Mouse (Mus musculus): ENCODE data around the gene Hoga1. TPM values are rescaled to one million over a fixed set of nuclear protein-coding genes. Genes with fewer than 3 reads are reported as not detected.
"Not testable (repeated sequence)": the region's sequence is repeated elsewhere in the genome, so short reads cannot be mapped to it uniquely, and the experiment has no call there.

The Hoga1 gene
- total RNA-seq, 2 experiments from 2014 or later = 3.1 to 5.0 TPM

GRCm38 (mm10) chr19:42056719-42057409 is 11.5 kb downstream of the Hoga1 start:
- intact Hi-C loops (cut with DNase I) = no loop called here
- no peak for DNase-seq (ENCODE audit: low spot score in 2 of 2)

DNA sequence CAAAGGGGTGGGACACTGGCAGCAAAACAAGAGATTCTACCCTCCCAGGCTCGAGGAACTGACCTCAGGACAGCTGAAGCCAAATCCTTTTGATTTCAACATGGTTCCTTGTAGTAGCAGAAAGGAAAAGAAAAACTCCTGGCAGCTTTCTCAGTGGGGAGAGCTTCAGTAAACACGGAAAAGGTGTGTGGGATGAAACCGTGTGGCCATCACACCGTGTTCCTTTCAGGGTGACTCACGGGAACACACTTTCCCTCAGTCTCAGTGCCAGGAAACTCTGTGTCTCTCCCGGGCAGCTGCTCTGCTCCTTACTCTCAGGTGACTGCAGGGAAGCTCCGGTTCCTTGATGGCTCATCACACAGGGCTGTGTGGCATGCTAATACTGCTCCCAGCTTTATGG is 13.0 kb downstream of the Hoga1 start:
- peak in 1 of 2 experiments; percentile 18 for DNase-seq (ENCODE audit: low spot score in 2 of 2)
- intact Hi-C loops (cut with DNase I) = no loop called here

- DNase-seq (ENCODE audit: low spot score in 2 of 2) = no peak
- intact Hi-C loops (cut with DNase I) = no loop called here
Observed at GRCm38 (mm10) chr19:42061443-42061842, 16.0 kb downstream of the Hoga1 start.

DNA sequence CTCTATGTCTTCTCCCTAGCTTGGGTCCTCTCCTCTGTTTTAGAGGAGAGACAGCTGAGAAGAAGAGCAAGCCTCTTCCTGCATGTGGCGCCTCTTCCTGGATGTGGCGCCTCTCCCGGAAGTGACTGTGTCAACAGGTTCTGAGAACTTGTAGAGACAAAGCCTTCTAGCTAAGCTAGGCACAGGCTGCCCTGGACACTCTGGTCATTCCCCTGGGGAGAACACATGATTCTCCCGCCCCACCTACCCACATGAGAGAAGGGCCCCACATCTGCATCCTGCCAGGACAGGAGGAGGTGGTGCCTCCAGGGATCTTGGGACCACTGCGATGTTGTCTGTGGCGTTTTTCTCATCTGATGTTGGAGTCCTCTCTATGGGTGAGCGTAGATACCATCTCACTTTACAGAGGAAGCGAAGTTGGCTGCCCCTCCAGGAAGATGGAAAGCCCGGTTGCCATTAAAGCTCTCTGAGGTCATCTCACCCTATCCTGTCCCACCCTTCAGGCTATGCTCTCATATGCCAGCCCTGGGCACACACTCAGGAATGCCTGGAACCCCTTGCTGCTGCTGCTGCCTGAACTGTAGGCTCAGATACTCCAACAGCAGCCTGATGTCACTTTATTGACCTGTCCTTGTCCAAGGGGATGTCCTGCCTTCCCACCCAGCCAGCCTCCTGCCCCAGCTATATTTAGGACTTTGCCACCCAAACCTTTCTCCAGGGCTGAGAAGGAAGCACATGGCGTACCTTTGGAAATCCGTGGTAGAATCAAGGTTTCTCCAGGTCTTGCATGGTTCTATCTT is 23.2 kb downstream of the Hoga1 start:
- no peak for DNase-seq (ENCODE audit: low spot score in 2 of 2)
- intact Hi-C loops (cut with DNase I) = loop anchor here (1.0 kb wide), 1 partner anchor 33 kb away; the partner anchor contains the start of gene Ankrd2

DNA sequence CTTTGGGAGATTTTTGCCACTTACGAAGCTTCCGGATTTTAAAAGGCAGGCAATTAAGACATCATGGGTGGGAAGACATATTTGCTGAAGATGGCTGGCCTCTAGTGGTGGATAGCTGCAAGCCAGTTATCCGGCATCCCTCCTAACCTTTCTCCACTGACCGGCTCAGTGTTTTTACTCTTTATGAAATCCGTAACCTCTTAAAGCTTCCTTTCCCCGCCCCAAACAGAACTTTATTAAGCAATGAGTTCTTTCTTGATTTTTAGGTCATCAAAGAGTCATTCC is 23.8 kb downstream of the Hoga1 start:
- intact Hi-C loops (cut with DNase I) = loop anchor here (1.0 kb wide), 1 partner anchor 34 kb away; the partner anchor contains the start of gene Ankrd2

DNA sequence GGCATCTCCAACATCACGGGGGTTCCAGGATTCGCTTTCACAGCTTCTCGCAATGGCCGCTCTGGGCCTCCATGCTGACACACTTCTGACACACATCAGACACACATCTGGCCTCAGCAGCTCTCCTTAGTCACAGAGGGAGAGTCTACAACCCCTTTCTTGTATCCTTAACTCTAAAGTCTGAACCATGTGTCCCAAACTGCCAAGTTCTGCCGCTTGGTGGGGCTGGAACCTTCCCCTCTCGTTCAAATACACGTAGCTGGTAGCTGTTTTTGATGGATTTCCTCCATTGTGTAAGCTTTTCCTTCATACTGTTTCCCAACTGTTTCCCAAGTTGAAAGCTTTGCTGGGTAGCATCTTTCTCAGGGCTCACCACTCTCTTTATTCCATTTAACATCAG is 25.8 kb downstream of the Hoga1 start:
- intact Hi-C loops (cut with DNase I) = no loop called here

More for the DNA sequence above, 23.8 kb downstream of the Hoga1 start:
- DNase-seq (ENCODE audit: low spot score in 2 of 2) = peak in 1 of 2 experiments; percentile 39

DNA sequence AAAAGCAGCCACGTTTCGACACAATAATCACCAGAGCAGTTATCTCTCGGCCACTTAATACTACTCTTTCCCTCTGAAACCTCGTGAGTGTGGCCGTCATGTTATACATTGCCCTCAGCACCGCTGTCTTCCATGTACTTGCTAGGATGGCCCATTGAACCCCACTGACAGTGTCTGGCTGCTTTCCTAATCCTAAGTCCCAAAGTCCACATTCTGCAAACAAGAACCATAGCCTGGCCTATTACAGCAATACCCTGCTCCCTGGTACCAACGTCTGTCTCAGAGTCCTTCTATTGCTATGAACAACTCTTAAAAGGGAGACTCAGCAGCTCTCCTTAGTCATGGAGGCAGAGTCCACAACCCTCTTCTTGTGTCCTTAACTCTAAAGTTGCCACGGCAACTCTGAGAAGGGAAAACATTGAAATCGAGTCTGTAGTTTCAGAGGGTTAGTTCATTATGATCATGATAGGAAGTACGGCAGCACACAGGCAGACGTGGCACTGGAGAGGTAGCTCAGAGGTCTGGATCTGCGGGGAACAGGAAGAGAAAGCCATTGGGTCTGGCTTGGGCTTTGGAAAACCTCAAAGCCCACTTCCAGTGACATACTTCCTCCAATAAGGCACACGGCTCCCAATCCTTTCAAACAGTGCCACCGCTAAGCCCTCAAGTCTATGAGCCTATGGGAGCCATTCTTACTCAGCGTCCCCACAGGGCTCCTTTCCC is 26.6 kb downstream of the Hoga1 start:
- no peak for DNase-seq (ENCODE audit: low spot score in 2 of 2)
- intact Hi-C loops (cut with DNase I) = no loop called here

More for the DNA sequence above, 25.8 kb downstream of the Hoga1 start:
- peak in 1 of 2 experiments; percentile 14 for DNase-seq (ENCODE audit: low spot score in 2 of 2)

DNA sequence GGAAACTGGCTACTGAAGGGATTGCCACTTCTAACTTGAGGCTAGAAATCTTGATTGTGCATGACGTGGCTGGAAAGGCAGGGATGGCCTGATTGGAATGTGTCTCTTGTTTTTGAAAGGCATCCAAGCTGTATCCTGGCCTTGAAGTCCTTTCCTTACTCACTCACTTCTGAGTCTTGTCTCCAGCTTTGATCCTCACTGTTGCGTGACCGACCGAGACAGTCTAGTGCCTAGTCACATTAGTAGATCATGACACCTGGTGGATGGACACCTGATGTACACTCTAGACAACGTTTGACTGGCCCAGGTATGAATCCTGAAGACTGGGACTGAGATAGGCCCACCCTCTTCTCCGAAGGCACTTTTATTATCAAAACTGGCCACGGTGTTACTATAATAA is 27.4 kb downstream of the Hoga1 start:
- intact Hi-C loops (cut with DNase I) = no loop called here

DNA sequence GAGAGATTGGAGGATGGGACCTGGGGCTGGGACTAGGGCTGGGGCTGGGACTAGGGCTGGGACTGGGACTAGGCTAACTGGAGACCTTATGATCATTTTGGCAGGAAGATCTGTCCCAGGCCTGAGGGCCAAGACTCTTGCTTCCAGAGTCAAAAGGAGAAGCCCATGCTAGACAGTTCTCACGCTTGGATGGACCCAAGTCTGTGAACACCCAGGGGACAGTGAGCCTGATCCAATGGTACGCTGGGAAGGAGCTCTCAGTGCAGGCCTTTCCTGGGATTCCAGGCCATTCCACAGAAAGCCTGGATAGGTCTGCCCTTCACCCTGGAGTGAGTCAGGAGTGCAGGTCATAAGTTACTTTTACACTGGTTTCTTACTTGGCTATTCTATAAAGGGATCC is 29.6 kb downstream of the Hoga1 start:
- no peak for DNase-seq (ENCODE audit: low spot score in 2 of 2)
- intact Hi-C loops (cut with DNase I) = no loop called here

More for the DNA sequence above, 27.4 kb downstream of the Hoga1 start:
- no peak for DNase-seq (ENCODE audit: low spot score in 2 of 2)

GRCm38 (mm10) chr19:42075992-42076391 is 30.6 kb downstream of the Hoga1 start:
- intact Hi-C loops (cut with DNase I) = no loop called here
- no peak for DNase-seq (ENCODE audit: low spot score in 2 of 2)

GRCm38 (mm10) chr19:42078566-42078965 is 33.2 kb downstream of the Hoga1 start:
- intact Hi-C loops (cut with DNase I) = no loop called here
- no peak for DNase-seq (ENCODE audit: low spot score in 2 of 2)

DNA sequence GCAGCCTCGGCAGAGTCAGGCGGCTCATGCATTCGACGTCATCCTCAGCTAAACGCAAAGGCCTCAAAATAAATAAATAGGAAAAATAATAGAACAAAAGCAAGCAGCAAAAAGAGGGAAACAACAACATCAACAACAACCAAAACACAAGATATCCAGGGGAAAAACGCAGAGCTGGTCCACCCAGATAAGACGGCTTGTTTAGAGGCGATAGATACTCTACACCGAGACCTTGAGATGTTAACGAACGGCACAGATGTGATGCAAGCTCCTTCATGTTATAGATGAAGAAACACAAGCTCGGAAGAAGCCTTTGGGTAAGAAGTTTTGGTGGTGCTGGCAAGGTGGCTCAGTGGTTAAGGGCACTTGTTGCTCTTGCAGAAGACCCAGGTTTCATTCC is 33.6 kb downstream of the Hoga1 start:
- no peak for DNase-seq (ENCODE audit: low spot score in 2 of 2)
- intact Hi-C loops (cut with DNase I) = no loop called here

GRCm38 (mm10) chr19:42079950-42080349 is 34.5 kb downstream of the Hoga1 start:
- intact Hi-C loops (cut with DNase I) = no loop called here
- no peak for DNase-seq (ENCODE audit: low spot score in 2 of 2)

DNA sequence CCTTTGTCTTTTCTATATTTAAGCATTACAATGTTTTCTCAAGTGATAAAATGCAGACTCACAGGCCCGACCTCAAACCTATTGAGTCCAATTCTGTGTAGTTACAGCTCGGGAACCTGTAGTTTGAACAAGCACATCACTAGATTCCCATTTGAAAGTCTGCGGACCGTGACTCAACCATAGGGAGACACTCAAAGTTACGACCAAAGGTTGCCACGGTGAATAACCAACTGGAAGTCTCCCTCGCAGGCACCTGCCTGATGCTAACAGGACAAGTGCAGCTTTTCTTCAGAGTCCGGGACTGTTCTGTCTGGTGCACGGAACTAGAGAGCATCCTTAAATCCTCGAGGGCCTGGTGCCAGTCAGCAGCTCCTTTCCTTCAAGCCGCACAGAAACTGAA is 35.1 kb downstream of the Hoga1 start:
- intact Hi-C loops (cut with DNase I) = no loop called here
- no peak for DNase-seq (ENCODE audit: low spot score in 2 of 2)

DNA sequence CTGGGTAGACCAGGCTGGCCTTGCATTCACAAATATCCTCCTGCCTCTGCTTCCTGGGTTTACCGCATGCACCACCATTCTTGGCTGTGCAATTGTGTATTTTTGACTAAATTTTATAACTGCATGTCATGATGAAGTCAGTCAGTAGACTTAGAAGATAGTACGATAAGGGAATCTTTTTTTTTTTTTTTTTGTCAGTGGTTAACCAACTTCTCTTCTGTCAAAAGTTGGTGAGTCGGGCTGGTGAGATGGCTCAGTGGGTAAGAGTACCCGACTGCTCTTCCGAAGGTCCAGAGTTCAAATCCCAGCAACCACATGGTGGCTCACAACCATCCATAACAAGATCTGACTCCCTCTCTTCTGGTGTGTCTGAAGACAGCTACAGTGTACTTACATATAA is 36.2 kb downstream of the Hoga1 start:
- DNase-seq (ENCODE audit: low spot score in 2 of 2); intact Hi-C loops (cut with DNase I): not testable (repeated sequence)

GRCm38 (mm10) chr19:42085690-42086089 is 40.3 kb downstream of the Hoga1 start:
- intact Hi-C loops (cut with DNase I) = loop anchor here (5.0 kb wide), 1 partner anchor 103 kb away; the partner anchor contains the start of genes Mms19 and Ubtd1
- DNase-seq (ENCODE audit: low spot score in 2 of 2) = no peak

DNA sequence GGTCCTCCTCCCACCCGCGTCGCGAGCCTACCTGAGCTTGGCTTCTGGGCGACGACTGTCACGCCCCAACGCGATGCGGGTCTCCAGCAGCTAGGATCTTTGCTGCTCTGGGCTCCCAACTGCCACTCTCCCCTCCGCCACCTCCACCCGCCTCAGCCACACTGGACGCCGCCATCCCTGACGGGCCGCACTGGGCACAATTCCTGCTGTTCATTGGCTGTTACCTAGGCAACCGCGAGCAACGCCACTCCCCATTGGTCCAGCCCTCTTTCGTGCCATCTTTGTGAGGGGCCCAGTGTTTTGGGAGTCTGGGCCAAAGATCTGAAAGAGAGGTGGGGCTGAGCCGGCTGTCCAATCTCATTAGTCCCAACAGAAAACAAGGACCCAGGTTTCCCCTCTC is 40.8 kb downstream of the Hoga1 start, which contains the start of gene Morn4:
Gene Morn4 (minus strand): TSS at position 192 of the 400 bp plus-strand sequence.
- DNase-seq (ENCODE audit: low spot score in 2 of 2) = peak; percentile 93 to 96
- intact Hi-C loops (cut with DNase I) = loop anchor here (5.0 kb wide), 1 partner anchor 104 kb away; the partner anchor contains the start of genes Mms19 and Ubtd1

DNA sequence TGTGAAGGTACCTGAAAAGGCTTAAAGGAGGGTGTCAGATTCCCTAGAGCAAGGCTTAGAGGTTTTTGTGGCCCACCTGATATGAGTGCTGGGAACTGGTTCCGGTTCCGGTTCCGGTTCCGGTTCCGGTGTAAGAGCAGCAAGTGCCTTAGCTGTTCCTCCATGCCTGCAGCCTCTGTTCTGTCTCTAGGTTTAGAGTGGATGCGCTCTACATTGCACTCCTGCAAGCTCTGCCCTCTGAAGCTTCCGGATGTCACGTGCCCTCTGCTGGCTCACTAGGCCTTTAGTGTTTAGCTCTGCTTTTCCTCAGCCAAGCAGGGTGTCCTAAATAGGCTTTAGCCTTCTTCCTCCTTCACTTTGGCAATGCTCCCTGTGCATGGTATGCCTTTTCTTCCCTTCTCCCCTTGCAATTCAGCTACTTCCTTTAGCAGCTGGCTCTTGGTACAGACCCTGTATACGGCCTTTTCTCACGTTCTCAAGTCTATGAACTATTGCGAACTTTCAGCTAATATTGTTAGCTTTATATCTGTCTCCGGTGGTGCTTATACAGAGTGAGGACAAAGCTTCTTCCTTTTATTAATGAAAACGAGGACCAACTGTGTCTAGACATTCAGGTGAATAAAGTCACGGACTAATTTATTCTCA is 43.8 kb downstream of the Hoga1 start:
- intact Hi-C loops (cut with DNase I) = loop anchor here (5.0 kb wide), 1 partner anchor 107 kb away; the partner anchor contains the start of genes Mms19 and Ubtd1
- DNase-seq (ENCODE audit: low spot score in 2 of 2) = peak; percentile 51 to 65
